Mouse (Mus musculus) hindbrain, postnatal 0 days (tissue): ENCODE results near the gene Gm4131. TPM values are rescaled to one million over a fixed set of nuclear protein-coding genes. Genes with fewer than 3 reads are reported as not detected.
A peak's percentile ranks its signal among the peaks of the same experiment; 100 is the strongest.

Source experiments
- ATAC-seq: fragments of 200-750 bp; cut with Nextera tagmentation; 2 replicates; pipeline ENCODE4 v1.8.0; 2017; ENCODE audit warnings: mild to moderate bottlenecking, moderate TSS enrichment, moderate library complexity
- DNase-seq: peaks from one replicate; pipeline ENCODE4 v3.0.0-alpha.2; 2015; ENCODE audit warnings: low spot score
- H3K27ac ChIP-seq: fragments of 300-500 bp; sonication (generic); 2 replicates; pipeline ENCODE4 v1.5.1; 2014; ENCODE audit warnings: mild to moderate bottlenecking
- H3K27me3 ChIP-seq: fragments of 300-500 bp; sonication (generic); 2 replicates; pipeline ENCODE4 v1.6.1; 2014; ENCODE audit warnings: low read length, mixed read lengths; ENCODE audit not compliant: insufficient read depth
- H3K36me3 ChIP-seq: fragments of 300-500 bp; sonication (generic); 2 replicates; pipeline ENCODE4 v1.6.1; 2014; ENCODE audit warnings: low read length, mixed read lengths; ENCODE audit not compliant: insufficient read depth
- H3K4me1 ChIP-seq: fragments of 300-500 bp; sonication (generic); 2 replicates; pipeline ENCODE4 v1.6.1; 2014; ENCODE audit warnings: antibody characterized with exemption, low read length, mixed read lengths; ENCODE audit not compliant: insufficient read depth
- H3K4me2 ChIP-seq: fragments of 300-500 bp; sonication (generic); 2 replicates; pipeline ENCODE4 v1.6.1; 2014; ENCODE audit warnings: low read depth, mild to moderate bottlenecking, low read length, moderate library complexity, mixed read lengths
- H3K4me3 ChIP-seq: fragments of 300-500 bp; sonication (generic); 2 replicates; pipeline ENCODE4 v1.5.1; 2014; ENCODE audit warnings: low read length
- H3K9ac ChIP-seq: fragments of 300-500 bp; sonication (generic); replicated peaks from 2 replicates; pipeline ENCODE4 v1.6.1; 2014; ENCODE audit warnings: mild to moderate bottlenecking, low read length, moderate library complexity, mixed read lengths
- H3K9me3 ChIP-seq: fragments of 300-500 bp; sonication (generic); 2 replicates; pipeline ENCODE4 v1.6.1; 2016; ENCODE audit warnings: low read length, mixed read lengths
- CTCF ChIP-seq: IDR thresholded peaks from 2 replicates; pipeline ENCODE4 v1.5.1; 2016; ENCODE audit warnings: antibody characterized with exemption, control low read depth, low read depth
- WGBS: fragments of 180-500 bp; shearing (Covaris S2); extraction: QIAGEN DNeasy Blood & Tissue Kit; methylation state at CpG from one replicate; pipeline ENCODE4 v1.1.7; 2014; 5-methylcytosine and 5-hydroxymethylcytosine counted together
- polyA plus RNA-seq: library from polyadenylated mRNA; unstranded; fragments of >200 nt; fragmentation: Nextera tagmentation; extraction: Ambion mirVana; gene quantifications from 2 replicates; pipeline ENCODE4 v1.2.1, GENCODE M21; 2015
- total RNA-seq: library from RNA; depleted of rRNA; stranded (reverse); fragments of >200 nt; gene quantifications from 2 replicates; pipeline ENCODE4 v1.2.3, GENCODE M21; 2014

Gm4131 gene
- total and polyA plus RNA-seq, 2 experiments from 2014 or later = 0.25 TPM; not detected in 1

DNA sequence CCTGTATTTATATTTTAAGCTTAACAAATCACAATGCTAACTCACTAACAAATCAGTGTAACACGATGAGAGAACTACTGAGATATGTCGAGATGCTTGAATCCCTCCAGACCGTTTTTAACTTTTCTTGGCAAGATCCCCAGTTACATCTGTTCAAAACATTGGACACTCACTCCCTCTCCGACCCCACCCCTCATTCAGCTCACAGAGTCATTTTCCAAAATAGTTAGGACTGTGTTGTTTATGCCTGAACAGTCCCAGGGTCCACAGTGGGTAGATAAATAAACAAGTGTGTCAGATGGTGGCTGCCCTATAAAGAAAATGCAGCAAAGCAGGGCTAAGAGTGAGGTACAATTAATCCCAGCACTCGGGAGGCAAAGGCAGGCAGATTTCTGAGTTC lies 29.7 kb downstream of the Gm4131 start:
- no peaks in the 10 kb centered on the region for H3K36me3 ChIP-seq
- H3K4me1 ChIP-seq = no peaks in the 10 kb centered on the region
- DNase-seq (no peak), ATAC-seq (no peak)
- WGBS = 48% methylated on average over 5 of the region's 5 CpGs
- no peaks in the 10 kb centered on the region for H3K27me3 ChIP-seq
- no peak overlapping the region for H3K4me2 ChIP-seq
- no peak overlapping the region for H3K4me3 ChIP-seq
- H3K9me3 ChIP-seq = no peaks in the 10 kb centered on the region
- no peak overlapping the region for H3K27ac ChIP-seq
- H3K9ac ChIP-seq = no peak overlapping the region
- TF ChIP-seq CTCF = no peak

DNA sequence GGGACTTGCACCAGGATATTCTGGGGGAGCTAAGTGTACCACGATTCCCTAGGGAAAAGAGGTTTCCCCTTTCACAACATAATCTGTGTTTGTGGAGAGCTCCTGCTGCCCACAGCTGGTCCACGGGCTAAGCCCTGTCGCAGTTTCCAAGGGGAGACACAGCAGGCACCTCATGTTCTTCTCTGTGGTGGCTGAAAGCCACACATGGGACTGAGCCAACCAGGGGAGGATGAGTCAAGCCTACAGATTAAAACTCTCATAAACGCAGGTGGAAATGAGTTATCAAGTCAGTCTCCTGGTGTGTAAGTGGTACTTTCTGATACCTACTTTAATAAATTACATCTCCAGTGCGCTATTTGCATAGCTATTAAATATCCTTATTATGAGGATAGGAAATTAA lies 30.6 kb downstream of the Gm4131 start:
- H3K4me2 ChIP-seq = no peak overlapping the region
- peak; percentile 35 for DNase-seq
- no peak for ATAC-seq
- TF ChIP-seq CTCF = no peak
- no peaks in the 10 kb centered on the region for H3K9me3 ChIP-seq
- H3K27ac ChIP-seq = no peak overlapping the region
- H3K4me1 ChIP-seq = no peaks in the 10 kb centered on the region
- no peak overlapping the region for H3K4me3 ChIP-seq
- no peak overlapping the region for H3K9ac ChIP-seq
- WGBS = 33% methylated on average over 5 of the region's 5 CpGs
- no peaks in the 10 kb centered on the region for H3K36me3 ChIP-seq
- no peaks in the 10 kb centered on the region for H3K27me3 ChIP-seq

DNA sequence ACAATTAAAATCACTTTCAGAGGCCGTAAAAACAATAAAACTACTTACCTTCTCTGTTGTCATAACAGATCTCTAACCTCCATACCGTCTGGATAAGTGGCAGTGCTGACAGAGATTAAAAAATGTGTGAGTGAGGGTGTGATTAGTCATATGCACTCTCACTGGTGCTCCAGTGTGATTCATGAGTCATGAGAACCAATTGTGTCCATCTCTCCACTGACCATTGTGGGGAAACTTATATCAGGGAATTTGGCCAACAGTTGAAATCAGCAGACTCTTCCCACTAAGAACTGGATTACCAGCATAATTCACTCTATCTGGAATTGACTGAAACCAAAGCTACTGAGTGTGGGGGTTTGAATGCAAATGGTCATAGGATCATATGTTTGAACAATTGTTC lies 35.8 kb downstream of the Gm4131 start:
- H3K9me3 ChIP-seq = no peaks in the 10 kb centered on the region
- no peaks in the 10 kb centered on the region for H3K36me3 ChIP-seq
- DNase-seq (no peak), ATAC-seq (no peak)
- no peaks in the 10 kb centered on the region for H3K27me3 ChIP-seq
- WGBS = 65% methylated on average over 2 of the region's 2 CpGs
- H3K27ac ChIP-seq = no peak overlapping the region
- H3K4me2 ChIP-seq = no peak overlapping the region
- H3K4me1 ChIP-seq = no peaks in the 10 kb centered on the region
- TF ChIP-seq CTCF = no peak
- H3K9ac ChIP-seq = no peak overlapping the region
- no peak overlapping the region for H3K4me3 ChIP-seq

DNA sequence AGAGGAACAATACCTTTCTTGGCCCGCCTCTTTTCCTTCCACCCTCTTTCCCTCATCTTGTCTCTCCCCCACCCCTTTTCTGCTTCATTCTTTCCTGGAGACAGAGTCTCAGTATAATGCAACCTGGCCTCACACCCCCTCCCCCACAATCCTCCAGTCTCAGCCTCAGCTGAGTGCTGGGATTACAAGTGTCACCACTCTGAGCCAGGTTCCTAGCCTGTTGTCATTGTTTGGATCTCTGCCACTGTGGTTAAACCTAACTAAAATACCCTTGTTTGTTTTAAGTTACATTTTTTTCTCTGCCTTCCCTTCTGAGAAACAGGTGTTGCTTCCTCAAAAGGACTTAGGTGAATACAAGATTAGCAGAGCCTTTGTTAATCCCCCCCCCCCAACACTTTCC lies 53.9 kb downstream of the Gm4131 start:
- ATAC-seq = no peak
- Histone ChIP-seq H3K4me3 (no peak overlapping the region), H3K36me3 (no peaks in the 10 kb centered on the region), H3K27ac (no peak overlapping the region), H3K27me3 (no peaks in the 10 kb centered on the region), H3K4me2 (no peak overlapping the region), H3K4me1 (no peaks in the 10 kb centered on the region), H3K9ac (no peak overlapping the region), H3K9me3 (no peaks in the 10 kb centered on the region)
- DNase-seq = no peak
- TF ChIP-seq CTCF = no peak
- WGBS = 56% methylated on average over 1 of the region's 1 CpGs

DNA sequence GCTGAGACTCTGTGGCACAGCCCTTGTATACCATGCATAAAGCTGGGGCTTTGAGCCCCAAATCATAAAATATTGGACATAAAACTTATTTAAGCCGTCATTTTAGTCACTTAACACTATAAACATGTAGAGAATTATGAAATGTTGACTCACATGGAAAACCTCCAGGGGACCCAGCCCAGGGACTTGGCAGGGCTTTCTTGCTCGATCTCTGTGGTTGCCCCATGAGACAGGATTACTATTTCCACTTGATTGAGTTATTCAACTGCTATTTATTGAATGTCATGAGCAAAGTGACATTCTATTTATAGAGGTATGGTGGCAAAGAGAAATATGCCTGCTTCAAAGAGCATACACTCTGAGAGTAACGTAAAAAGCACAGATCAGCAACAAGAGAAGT lies 57.4 kb downstream of the Gm4131 start:
- 48% methylated on average over 3 of the region's 3 CpGs for WGBS
- no peak for TF ChIP-seq CTCF
- Histone ChIP-seq H3K4me1 (no peaks in the 10 kb centered on the region), H3K9me3 (no peaks in the 10 kb centered on the region), H3K9ac (no peak overlapping the region), H3K36me3 (no peaks in the 10 kb centered on the region), H3K27me3 (no peaks in the 10 kb centered on the region), H3K4me3 (no peak overlapping the region), H3K27ac (no peak overlapping the region), H3K4me2 (no peak overlapping the region)
- ATAC-seq = no peak
- no peak for DNase-seq

DNA sequence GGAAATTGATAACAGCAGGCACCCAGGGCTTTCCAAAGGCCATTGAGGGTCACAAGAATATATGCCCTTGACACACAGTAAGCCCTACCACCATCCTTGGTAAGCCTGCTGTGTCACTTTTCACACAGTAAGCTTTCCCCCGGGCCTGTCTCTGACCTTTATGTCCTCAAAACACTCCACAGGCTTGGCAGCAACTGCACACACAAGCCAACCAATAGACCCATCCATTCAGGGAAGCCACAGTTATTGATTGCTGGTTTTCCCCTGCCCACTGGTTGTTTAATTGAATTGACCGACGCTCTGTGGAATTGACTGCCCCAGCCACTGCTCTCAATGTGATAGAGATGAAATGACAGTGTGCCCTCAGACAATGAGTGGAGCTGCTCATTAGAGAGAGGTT lies 60.5 kb downstream of the Gm4131 start:
- Histone ChIP-seq H3K9ac (no peak overlapping the region), H3K4me3 (no peak overlapping the region), H3K4me1 (no peaks in the 10 kb centered on the region), H3K9me3 (no peaks in the 10 kb centered on the region), H3K36me3 (no peaks in the 10 kb centered on the region), H3K4me2 (no peak overlapping the region), H3K27me3 (no peaks in the 10 kb centered on the region), H3K27ac (no peak overlapping the region)
- TF ChIP-seq CTCF = no peak
- WGBS = 81% methylated on average over 3 of the region's 3 CpGs
- ATAC-seq = no peak
- no peak for DNase-seq

DNA sequence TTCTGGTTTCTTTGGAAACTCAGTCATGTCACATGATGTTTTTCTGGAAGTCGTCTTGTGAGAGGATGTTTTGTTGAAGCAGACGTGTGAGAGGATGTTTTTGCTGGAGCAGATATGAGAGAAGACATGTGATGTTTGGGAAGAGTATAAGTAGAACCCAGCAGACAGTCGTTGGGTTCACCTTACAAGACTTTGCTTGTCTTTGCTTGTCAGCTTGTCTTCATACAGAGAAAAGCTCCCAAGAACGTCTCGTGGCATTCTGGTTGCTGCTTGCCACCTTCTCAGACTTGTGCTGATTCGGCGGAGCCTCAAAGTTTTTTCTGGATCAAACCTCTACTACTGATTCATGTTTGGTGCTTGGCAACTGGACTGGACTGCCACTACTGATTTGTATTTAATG lies 69.3 kb downstream of the Gm4131 start:
- H3K4me1 ChIP-seq = no peaks in the 10 kb centered on the region
- H3K9me3 ChIP-seq = no peaks in the 10 kb centered on the region
- no peaks in the 10 kb centered on the region for H3K36me3 ChIP-seq
- no peak overlapping the region for H3K4me3 ChIP-seq
- no peak overlapping the region for H3K4me2 ChIP-seq
- no peak overlapping the region for H3K9ac ChIP-seq
- H3K27me3 ChIP-seq = no peaks in the 10 kb centered on the region
- TF ChIP-seq CTCF = no peak
- H3K27ac ChIP-seq = no peak overlapping the region
- no peak for ATAC-seq
- DNase-seq = no peak
- 86% methylated on average over 7 of the region's 7 CpGs for WGBS
